Mouse (Mus musculus) stomach, embryonic 16.5 days (tissue): ENCODE data around the gene Lrrc1. TPM values are rescaled to one million over a fixed set of nuclear protein-coding genes. Genes with fewer than 3 reads are reported as not detected.

ENCODE experiments used
- ATAC-seq: fragments of 200-750 bp; cut with Nextera tagmentation; 2 replicates; pipeline ENCODE4 v1.8.0; 2017; ENCODE audit warnings: moderate number of reproducible peaks, moderate TSS enrichment; ENCODE audit not compliant: insufficient read depth, low FRiP score
- H3K27ac ChIP-seq: fragments of 300-500 bp; sonication (generic); 2 replicates; pipeline ENCODE4 v1.5.1; 2014; ENCODE audit warnings: low read length
- H3K27me3 ChIP-seq: fragments of 300-500 bp; sonication (generic); 2 replicates; pipeline ENCODE4 v1.6.1; 2014; ENCODE audit warnings: low read length, control low read depth, mixed read lengths; ENCODE audit not compliant: control insufficient read depth, insufficient read depth
- H3K36me3 ChIP-seq: fragments of 300-500 bp; sonication (generic); 2 replicates; pipeline ENCODE4 v1.6.1; 2014; ENCODE audit warnings: low read length; ENCODE audit not compliant: control insufficient read depth, insufficient read depth
- H3K4me1 ChIP-seq: fragments of 300-500 bp; sonication (generic); 2 replicates; pipeline ENCODE4 v1.6.1; 2014; ENCODE audit warnings: low read length, control low read depth, mixed read lengths; ENCODE audit not compliant: control insufficient read depth, insufficient read depth
- H3K4me2 ChIP-seq: fragments of 300-500 bp; sonication (generic); 2 replicates; pipeline ENCODE4 v1.6.1; 2014; ENCODE audit warnings: low read depth, low read length, mixed read lengths
- H3K4me3 ChIP-seq: fragments of 300-500 bp; sonication (generic); replicated peaks from 2 replicates; pipeline ENCODE4 v1.5.1; 2014; ENCODE audit warnings: mild to moderate bottlenecking, low read length
- H3K9ac ChIP-seq: fragments of 300-500 bp; sonication (generic); 2 replicates; pipeline ENCODE4 v1.6.1; 2014; ENCODE audit warnings: low read length
- H3K9me3 ChIP-seq: fragments of 300-500 bp; sonication (generic); replicated peaks from 2 replicates; pipeline ENCODE4 v1.6.1; 2016; ENCODE audit warnings: low read length, control low read depth; ENCODE audit not compliant: control insufficient read depth
- WGBS: fragments of 180-500 bp; shearing (Covaris S2); extraction: QIAGEN DNeasy Blood & Tissue Kit; methylation state at CpG from one replicate; pipeline ENCODE4 v1.1.7; 2014; 5-methylcytosine and 5-hydroxymethylcytosine counted together
- polyA plus RNA-seq: library from polyadenylated mRNA; unstranded; fragments of >200 nt; fragmentation: Nextera tagmentation; extraction: Ambion mirVana; gene quantifications from 2 replicates; pipeline ENCODE4 v1.2.1, GENCODE M21; 2015

Gene Lrrc1
- polyA plus RNA-seq, 1 experiment from 2014 or later: 17.7 TPM

DNA sequence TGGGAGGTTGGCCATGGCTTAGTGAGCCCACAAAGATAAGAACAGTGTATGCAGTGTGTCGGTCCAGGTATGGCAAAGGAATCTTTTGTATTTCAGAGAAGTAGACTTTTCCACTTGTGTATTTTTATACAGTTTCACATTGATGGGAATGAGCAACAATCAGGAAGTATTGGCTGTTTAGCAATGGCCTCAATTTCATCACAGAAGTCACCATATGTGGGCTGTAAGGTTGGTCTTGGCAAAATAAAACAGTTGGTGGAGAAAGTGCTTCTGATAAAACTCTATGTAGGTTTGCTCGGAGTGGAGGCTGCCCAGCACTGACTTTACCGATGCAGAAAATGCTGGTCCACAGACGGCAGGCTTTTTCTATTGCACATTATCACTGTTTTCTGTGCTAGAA, 140.2 kb downstream of the Lrrc1 start:
- 49% methylated on average over 4 of the region's 4 CpGs for WGBS
- Histone ChIP-seq H3K27ac (no peak overlapping the region), H3K9me3 (no peaks in the 10 kb centered on the region), H3K4me3 (no peak overlapping the region), H3K9ac (no peak overlapping the region), H3K27me3 (no peaks in the 10 kb centered on the region), H3K36me3 (no peaks in the 10 kb centered on the region), H3K4me2 (no peak overlapping the region), H3K4me1 (no peaks in the 10 kb centered on the region; the same call in 1 of the 2 replicates)
- ATAC-seq: no peak

DNA sequence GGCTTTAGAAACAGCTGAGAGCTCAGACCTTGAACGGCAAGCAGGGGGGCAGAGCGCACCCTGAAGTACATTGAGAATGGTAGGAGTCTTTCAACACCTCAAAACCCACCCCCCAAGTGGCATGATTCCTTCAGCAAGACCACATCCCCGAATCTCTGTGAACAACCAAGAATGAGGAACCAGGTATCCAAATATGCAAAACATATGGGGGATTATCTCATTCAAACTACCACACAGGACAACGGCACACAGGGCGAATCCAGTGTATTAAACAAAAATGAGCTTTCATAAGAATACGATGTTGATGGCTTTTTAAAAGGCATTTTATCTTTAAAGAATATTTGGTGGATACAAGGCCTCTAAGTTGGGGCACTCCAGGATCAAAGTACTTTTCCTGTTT, 140.7 kb downstream of the Lrrc1 start:
- no peak overlapping the region for H3K4me3 ChIP-seq
- H3K9me3 ChIP-seq: no peaks in the 10 kb centered on the region
- H3K27ac ChIP-seq: no peak overlapping the region
- H3K4me2 ChIP-seq: no peak overlapping the region
- 77% methylated on average over 6 of the region's 6 CpGs for WGBS
- no peak overlapping the region for H3K9ac ChIP-seq
- H3K36me3 ChIP-seq: no peaks in the 10 kb centered on the region
- ATAC-seq: no peak
- no peaks in the 10 kb centered on the region; the same call in 1 of the 2 replicates for H3K4me1 ChIP-seq
- no peaks in the 10 kb centered on the region for H3K27me3 ChIP-seq

DNA sequence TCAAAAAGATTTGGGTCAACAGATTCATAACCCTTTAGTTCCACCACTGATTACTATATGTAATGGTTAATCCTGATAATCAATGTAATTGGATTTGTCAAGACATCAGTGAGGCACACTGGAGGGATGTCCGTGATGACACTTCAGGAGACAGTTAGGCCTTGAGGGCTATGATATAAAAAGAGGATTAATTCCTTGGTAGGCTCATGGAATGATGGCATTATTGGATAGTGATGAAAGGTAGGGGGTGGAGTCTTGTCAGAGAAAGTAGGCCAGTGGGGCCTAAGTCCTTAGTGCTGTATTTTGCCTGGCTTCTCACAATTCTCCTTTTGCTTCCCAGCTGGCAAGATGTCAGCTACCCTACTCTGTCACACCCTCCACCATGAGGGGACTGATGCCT, 141.7 kb downstream of the Lrrc1 start:
- H3K4me2 ChIP-seq: no peak overlapping the region
- no peak overlapping the region for H3K27ac ChIP-seq
- 91% methylated on average over 1 of the region's 1 CpGs for WGBS
- ATAC-seq: no peak
- no peak overlapping the region for H3K4me3 ChIP-seq
- no peak overlapping the region for H3K9ac ChIP-seq
- no peaks in the 10 kb centered on the region for H3K27me3 ChIP-seq
- H3K9me3 ChIP-seq: no peaks in the 10 kb centered on the region
- H3K36me3 ChIP-seq: no peaks in the 10 kb centered on the region
- H3K4me1 ChIP-seq: no peaks in the 10 kb centered on the region; the same call in 1 of the 2 replicates

GRCm38 (mm10) chr9:77399801-77400200, 144.9 kb downstream of the Lrrc1 start:
- Histone ChIP-seq H3K9ac (no peak overlapping the region), H3K27ac (no peak overlapping the region), H3K9me3 (no peaks in the 10 kb centered on the region), H3K4me1 (no peaks in the 10 kb centered on the region; the same call in 1 of the 2 replicates), H3K4me2 (no peak overlapping the region), H3K27me3 (no peaks in the 10 kb centered on the region), H3K4me3 (no peak overlapping the region), H3K36me3 (no peaks in the 10 kb centered on the region)
- ATAC-seq: no peak
- 93% methylated on average over 5 of the region's 5 CpGs for WGBS

DNA sequence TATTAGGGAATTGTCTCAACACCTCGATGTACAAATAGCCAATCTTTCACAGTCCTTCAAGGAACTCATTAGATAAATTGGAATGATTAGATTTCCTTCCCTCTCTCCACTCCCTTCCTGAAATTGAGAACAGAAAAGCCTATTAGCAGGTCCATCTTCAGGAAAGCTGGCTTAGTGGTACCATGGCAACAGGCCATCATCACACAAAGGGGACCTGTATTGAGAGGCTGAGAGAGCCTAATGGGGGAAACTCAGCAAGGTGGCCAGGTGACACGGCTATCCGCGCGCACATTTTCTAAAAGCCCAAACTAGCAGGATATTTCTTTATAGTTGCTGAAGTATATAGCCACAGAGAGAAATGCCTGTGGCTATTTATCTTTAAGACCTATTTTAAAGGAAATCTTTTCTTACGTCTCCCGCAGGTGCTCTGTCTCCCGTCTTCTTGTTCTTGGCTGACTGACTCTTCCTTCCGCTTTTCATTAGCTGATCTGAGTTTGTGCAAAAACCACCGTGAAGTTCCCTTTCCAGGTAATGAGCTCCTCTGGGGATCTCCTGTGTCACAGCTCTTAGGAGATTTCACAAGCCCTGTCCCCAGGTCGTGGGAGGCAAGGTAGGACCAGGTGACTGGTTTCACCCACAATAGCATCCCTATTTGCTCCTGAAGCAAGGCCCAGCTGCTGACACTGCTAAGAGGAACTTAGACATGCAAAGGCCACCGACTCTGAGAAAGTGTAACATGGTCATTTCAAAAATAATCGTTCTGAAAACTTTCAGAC, 145.6 kb downstream of the Lrrc1 start:
- Histone ChIP-seq H3K27ac (no peak overlapping the region), H3K27me3 (no peaks in the 10 kb centered on the region), H3K4me1 (no peaks in the 10 kb centered on the region), H3K4me3 (no peak overlapping the region), H3K4me2 (no peak overlapping the region), H3K36me3 (no peaks in the 10 kb centered on the region), H3K9ac (no peak overlapping the region), H3K9me3 (no peaks in the 10 kb centered on the region)
- 69% methylated on average over 13 of the region's 13 CpGs for WGBS
- ATAC-seq: no peak

DNA sequence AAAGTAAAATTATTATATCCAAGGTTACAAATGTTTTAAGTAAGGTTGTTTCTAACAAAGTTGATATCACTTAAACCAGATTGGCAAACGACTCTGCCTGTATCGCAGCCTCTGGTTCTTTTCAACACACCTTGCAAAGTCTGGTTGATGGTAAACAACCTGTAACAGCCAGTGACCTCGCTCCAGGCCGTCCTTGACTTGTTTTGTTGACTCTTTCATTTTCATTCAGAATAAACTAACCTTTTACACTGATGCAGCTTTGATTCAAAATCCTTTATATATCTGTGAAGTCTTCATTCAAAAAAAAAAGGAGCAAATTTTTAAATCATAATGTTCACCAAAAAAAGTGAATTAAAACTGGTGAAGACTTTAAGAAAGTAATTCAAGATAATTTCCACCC, 147.6 kb downstream of the Lrrc1 start:
- no peaks in the 10 kb centered on the region for H3K27me3 ChIP-seq
- H3K4me2 ChIP-seq: no peak overlapping the region
- no peak overlapping the region for H3K4me3 ChIP-seq
- no peaks in the 10 kb centered on the region for H3K36me3 ChIP-seq
- no peak overlapping the region for H3K27ac ChIP-seq
- ATAC-seq: no peak
- no peaks in the 10 kb centered on the region for H3K9me3 ChIP-seq
- WGBS: 44% methylated on average over 4 of the region's 4 CpGs
- H3K4me1 ChIP-seq: no peaks in the 10 kb centered on the region
- H3K9ac ChIP-seq: no peak overlapping the region

DNA sequence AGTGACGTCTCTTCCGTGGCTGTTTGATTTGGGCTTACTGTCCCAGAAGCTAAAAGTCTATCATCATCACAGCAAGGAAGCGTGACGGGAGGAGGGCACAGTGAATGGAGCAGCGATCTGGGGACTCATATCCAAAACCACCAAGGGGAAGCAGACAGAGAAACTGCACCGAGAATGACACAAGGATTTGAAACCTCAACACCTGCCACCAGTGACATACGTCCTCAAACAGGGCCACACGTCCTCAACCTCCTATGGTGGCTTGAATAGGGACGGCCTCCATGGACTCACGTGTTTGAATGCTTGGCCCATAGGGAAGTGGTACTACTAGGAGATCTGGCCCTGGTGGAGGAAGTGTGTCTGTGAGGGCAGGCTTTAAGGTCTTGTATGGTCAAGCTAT, 153.4 kb downstream of the Lrrc1 start:
- Histone ChIP-seq H3K9ac (no peak overlapping the region), H3K9me3 (no peaks in the 10 kb centered on the region), H3K4me3 (no peak overlapping the region), H3K36me3 (no peaks in the 10 kb centered on the region), H3K27ac (no peak overlapping the region), H3K27me3 (no peaks in the 10 kb centered on the region), H3K4me2 (no peak overlapping the region), H3K4me1 (no peaks in the 10 kb centered on the region)
- WGBS: 92% methylated on average over 10 of the region's 10 CpGs
- no peak for ATAC-seq

DNA sequence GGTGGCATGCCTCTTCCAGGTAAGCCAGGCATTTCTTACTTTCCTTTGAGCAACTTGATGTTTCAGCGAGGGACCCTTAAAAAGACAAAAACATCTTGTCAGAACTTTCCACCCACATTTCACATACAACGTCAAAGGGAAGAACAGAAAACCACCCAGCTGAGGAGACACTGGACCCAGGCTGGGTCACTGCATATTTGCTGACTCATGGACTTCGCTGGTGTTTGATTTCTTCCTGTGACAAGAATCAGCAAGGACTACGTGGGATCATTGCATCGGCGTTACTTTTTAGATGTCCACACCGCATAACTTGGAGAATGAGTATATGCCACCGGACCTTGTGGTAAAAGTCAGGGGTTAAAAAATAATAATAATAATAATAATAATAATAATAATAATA, 155.7 kb downstream of the Lrrc1 start:
- no peaks in the 10 kb centered on the region for H3K27me3 ChIP-seq
- no peak overlapping the region for H3K9ac ChIP-seq
- no peaks in the 10 kb centered on the region for H3K4me1 ChIP-seq
- H3K4me3 ChIP-seq: no peak overlapping the region
- ATAC-seq: no peak
- H3K27ac ChIP-seq: no peak overlapping the region
- no peaks in the 10 kb centered on the region for H3K36me3 ChIP-seq
- no peak overlapping the region for H3K4me2 ChIP-seq
- no peaks in the 10 kb centered on the region for H3K9me3 ChIP-seq
- 65% methylated on average over 8 of the region's 8 CpGs for WGBS

GRCm38 (mm10) chr9:77386751-77387150, 157.9 kb downstream of the Lrrc1 start:
- Histone ChIP-seq H3K4me3 (no peak overlapping the region), H3K9me3 (no peaks in the 10 kb centered on the region), H3K27ac (no peak overlapping the region), H3K4me1 (0 out of 2 replicates have a peak, but pooled peaks cover 3% of the 10 kb centered on the region), H3K27me3 (no peaks in the 10 kb centered on the region), H3K4me2 (no peak overlapping the region), H3K36me3 (no peaks in the 10 kb centered on the region), H3K9ac (no peak overlapping the region)
- ATAC-seq: no peak
- 4% methylated on average over 1 of the region's 1 CpGs for WGBS
